Mouse (Mus musculus): Measurements from ENCODE around the gene Zbtb8a.
"Not testable (repeated sequence)": the region's sequence is repeated elsewhere in the genome, so short reads cannot be mapped to it uniquely, and the experiment has no call there.

The Zbtb8a gene

GRCm38 (mm10) chr4:129377601-129378390, at the start of gene Zbtb8a:
Gene Zbtb8a, minus strand, starts transcription at chr4:129378116.
- DNase-seq = peak; percentile 77 to 78

GRCm38 (mm10) chr4:129418321-129418720, 40.4 kb upstream of the Zbtb8a start:
- DNase-seq = no peak

GRCm38 (mm10) chr4:129416478-129416877, 38.6 kb upstream of the Zbtb8a start:
- no peak for DNase-seq

- no peak for DNase-seq
Measured at GRCm38 (mm10) chr4:129415892-129416291, 38.0 kb upstream of the Zbtb8a start.

GRCm38 (mm10) chr4:129410991-129411390, 33.1 kb upstream of the Zbtb8a start:
- DNase-seq = peak in 1 of 2 experiments; percentile 8

GRCm38 (mm10) chr4:129410532-129410931, 32.6 kb upstream of the Zbtb8a start:
- not testable (repeated sequence) for DNase-seq

GRCm38 (mm10) chr4:129406447-129406846, 28.5 kb upstream of the Zbtb8a start:
- DNase-seq = peak; percentile 55 to 66

GRCm38 (mm10) chr4:129399813-129400212, 21.9 kb upstream of the Zbtb8a start:
- DNase-seq = no peak

GRCm38 (mm10) chr4:129396960-129397359, 19.0 kb upstream of the Zbtb8a start:
- DNase-seq = no peak

- DNase-seq = no peak
Measured at GRCm38 (mm10) chr4:129394089-129394870, 16.4 kb upstream of the Zbtb8a start.

GRCm38 (mm10) chr4:129390936-129391557, 13.1 kb upstream of the Zbtb8a start:
- DNase-seq = no peak

- no peak for DNase-seq
Measured at GRCm38 (mm10) chr4:129390216-129390743, 12.4 kb upstream of the Zbtb8a start.

GRCm38 (mm10) chr4:129388404-129388803, 10.5 kb upstream of the Zbtb8a start:
- no peak for DNase-seq

GRCm38 (mm10) chr4:129386989-129387388, 9.1 kb upstream of the Zbtb8a start:
- no peak for DNase-seq

- no peak for DNase-seq
Measured at GRCm38 (mm10) chr4:129386269-129386946, 8.5 kb upstream of the Zbtb8a start.

- no peak for DNase-seq
Measured at GRCm38 (mm10) chr4:129385685-129386084, 7.8 kb upstream of the Zbtb8a start.

GRCm38 (mm10) chr4:129384440-129384839, 6.5 kb upstream of the Zbtb8a start:
- DNase-seq = no peak

- DNase-seq = no peak
Measured at GRCm38 (mm10) chr4:129383586-129383985, 5.7 kb upstream of the Zbtb8a start.

- no peak for DNase-seq
Measured at GRCm38 (mm10) chr4:129382488-129382887, 4.6 kb upstream of the Zbtb8a start.

- DNase-seq = no peak
Measured at GRCm38 (mm10) chr4:129382029-129382428, 4.1 kb upstream of the Zbtb8a start.

- DNase-seq = no peak
Measured at GRCm38 (mm10) chr4:129381148-129381547, 3.2 kb upstream of the Zbtb8a start.

- no peak for DNase-seq
Measured at GRCm38 (mm10) chr4:129379805-129380204, 1.9 kb upstream of the Zbtb8a start.

Measured in cerebellum, postnatal 10 days (tissue).